Mouse (Mus musculus): ENCODE results near the gene Nutf2-ps1. TPM values are rescaled to one million over a fixed set of nuclear protein-coding genes. Genes with fewer than 3 reads are reported as not detected.

Gene Nutf2-ps1
- total and polyA plus RNA-seq, 3 experiments, result 50.8 to 509 (median 220) TPM

GRCm38 (mm10) chr19:53573151-53573550 lies 15.7 kb downstream of the Nutf2-ps1 start:
- Histone ChIP-seq H3K4me3 (replicated peaks in 1 of 3; ENCODE audit: low read depth in 2 of 3, low read length in 2 of 3, poor library complexity in 1 of 3) (no peak overlapping the region), H3K4me2 (ENCODE audit: insufficient read depth, low read depth, poor library complexity, severe bottlenecking) (no peak overlapping the region), H3K27ac (ENCODE audit: insufficient read depth, low read depth) (no peak overlapping the region), H3K36me3 (replicated peaks in 1 of 2; ENCODE audit: control insufficient read depth in 1 of 2, insufficient read depth in 1 of 2, low read length in 1 of 2) (no peaks in the 10 kb centered on the region), H3K79me2 (replicated peaks; ENCODE audit: control insufficient read depth, extremely low read depth, insufficient read depth, poor library complexity, severe bottlenecking) (no peaks in the 10 kb centered on the region), H3K4me1 (ENCODE audit: control insufficient read depth in 1 of 2, insufficient read depth in 2 of 2) (peaks cover 5 to 25% of the 10 kb centered on the region in 2 experiments), H3K9me3 (replicated peaks; ENCODE audit: low read length) (no peaks in the 10 kb centered on the region), H3K27me3 (replicated peaks) (no peaks in the 10 kb centered on the region), H3K9ac (ENCODE audit: insufficient read depth, low read depth) (no peak overlapping the region)
- TF ChIP-seq E2F4 (IDR thresholded peaks at IDR 0.05; ENCODE audit: insufficient replicate concordance, low read depth, low read length), result no peak
- in situ Hi-C loops (cut with MboI; ENCODE audit: low pct_ligation_motif_present, low pct_unique_long_range_greater_than_20kb, low sequenced_read_pairs), result no loop called here
- dilution Hi-C loops (cut with MboI; ENCODE audit: extremely low pct_ligation_motif_present, extremely low pct_unique_long_range_greater_than_20kb, low sequenced_read_pairs), result no loop called here
- DNase-seq (ENCODE audit: extremely low read depth), result no peak

GRCm38 (mm10) chr19:53572607-53573006 lies 16.3 kb downstream of the Nutf2-ps1 start:
- no peaks in the 10 kb centered on the region for H3K27me3 ChIP-seq (replicated peaks)
- no peaks in the 10 kb centered on the region for H3K9me3 ChIP-seq (replicated peaks; ENCODE audit: low read length)
- H3K36me3 ChIP-seq (replicated peaks in 1 of 2; ENCODE audit: control insufficient read depth in 1 of 2, insufficient read depth in 1 of 2, low read length in 1 of 2), result no peaks in the 10 kb centered on the region
- DNase-seq (ENCODE audit: extremely low read depth), result no peak
- TF ChIP-seq ZKSCAN1 (IDR thresholded peaks at IDR 0.05; ENCODE audit: borderline replicate concordance, low read depth, low read length) (no peak), CTCF (conservative IDR thresholded peaks at IDR 0.05 in 1 of 2, IDR thresholded peaks at IDR 0.05 in 1 of 2; ENCODE audit: low read depth in 2 of 2, low read length in 2 of 2) (no peak), USF2 (conservative IDR thresholded peaks at IDR 0.05; ENCODE audit: low read depth, low read length) (no peak), SMC3 (IDR thresholded peaks at IDR 0.05; ENCODE audit: low read depth, low read length) (no peak), ELF1 (IDR thresholded peaks at IDR 0.05; ENCODE audit: low read depth, low read length) (no peak), TBP (conservative IDR thresholded peaks at IDR 0.05; ENCODE audit: low read depth, low read length) (no peak), ZNF384 (IDR thresholded peaks at IDR 0.05; ENCODE audit: low read depth, low read length) (no peak)
- H3K79me2 ChIP-seq (replicated peaks; ENCODE audit: control insufficient read depth, extremely low read depth, insufficient read depth, poor library complexity, severe bottlenecking), result no peaks in the 10 kb centered on the region
- H3K27ac ChIP-seq (ENCODE audit: insufficient read depth, low read depth), result no peak overlapping the region
- H3K4me2 ChIP-seq (ENCODE audit: insufficient read depth, low read depth, poor library complexity, severe bottlenecking), result no peak overlapping the region
- H3K4me3 ChIP-seq (replicated peaks in 1 of 3; ENCODE audit: low read depth in 2 of 3, low read length in 2 of 3, poor library complexity in 1 of 3), result no peak overlapping the region
- no peak overlapping the region for H3K9ac ChIP-seq (ENCODE audit: insufficient read depth, low read depth)
- dilution Hi-C loops (cut with MboI; ENCODE audit: extremely low pct_ligation_motif_present, extremely low pct_unique_long_range_greater_than_20kb, low sequenced_read_pairs), result no loop called here
- in situ Hi-C loops (cut with MboI; ENCODE audit: low pct_ligation_motif_present, low pct_unique_long_range_greater_than_20kb, low sequenced_read_pairs), result no loop called here
- H3K4me1 ChIP-seq (ENCODE audit: control insufficient read depth in 1 of 2, insufficient read depth in 2 of 2), result peaks cover 7 to 27% of the 10 kb centered on the region in 2 experiments

GRCm38 (mm10) chr19:53571501-53572428 lies 17.1 kb downstream of the Nutf2-ps1 start:
- DNase-seq (ENCODE audit: extremely low read depth), result no peak
- H3K79me2 ChIP-seq (replicated peaks; ENCODE audit: control insufficient read depth, extremely low read depth, insufficient read depth, poor library complexity, severe bottlenecking), result no peaks in the 10 kb centered on the region
- peaks cover 7 to 33% of the 10 kb centered on the region in 2 experiments for H3K4me1 ChIP-seq (ENCODE audit: control insufficient read depth in 1 of 2, insufficient read depth in 2 of 2)
- no peaks in the 10 kb centered on the region for H3K9me3 ChIP-seq (replicated peaks; ENCODE audit: low read length)
- H3K4me3 ChIP-seq (replicated peaks in 1 of 3; ENCODE audit: low read depth in 2 of 3, low read length in 2 of 3, poor library complexity in 1 of 3), result no peak overlapping the region
- no peaks in the 10 kb centered on the region for H3K27me3 ChIP-seq (replicated peaks)
- H3K36me3 ChIP-seq (replicated peaks in 1 of 2; ENCODE audit: control insufficient read depth in 1 of 2, insufficient read depth in 1 of 2, low read length in 1 of 2), result no peaks in the 10 kb centered on the region
- TF ChIP-seq MXI1 (IDR thresholded peaks at IDR 0.05; ENCODE audit: low read depth, low read length) (no peak), RCOR1 (conservative IDR thresholded peaks at IDR 0.05; ENCODE audit: low read depth, low read length) (no peak), NELFE (IDR thresholded peaks at IDR 0.05; ENCODE audit: low read depth, low read length) (no peak), CHD1 (IDR thresholded peaks at IDR 0.05; ENCODE audit: low read depth, low read length) (no peak), ZC3H11A (IDR thresholded peaks at IDR 0.05; ENCODE audit: low read depth, low read length) (no peak), MEF2A (IDR thresholded peaks at IDR 0.05; ENCODE audit: borderline replicate concordance, low read depth, low read length) (no peak)
- H3K4me2 ChIP-seq (ENCODE audit: insufficient read depth, low read depth, poor library complexity, severe bottlenecking), result no peak overlapping the region
- in situ Hi-C loops (cut with MboI; ENCODE audit: low pct_ligation_motif_present, low pct_unique_long_range_greater_than_20kb, low sequenced_read_pairs), result no loop called here
- no peak overlapping the region for H3K27ac ChIP-seq (ENCODE audit: insufficient read depth, low read depth)
- dilution Hi-C loops (cut with MboI; ENCODE audit: extremely low pct_ligation_motif_present, extremely low pct_unique_long_range_greater_than_20kb, low sequenced_read_pairs), result no loop called here
- H3K9ac ChIP-seq (ENCODE audit: insufficient read depth, low read depth), result no peak overlapping the region
